Mouse (Mus musculus) bone marrow, adult 2 months (tissue): ENCODE results near the gene Eaf2.

Experiments
- CTCF ChIP-seq: fragments of 200-500 bp; IDR thresholded peaks from 2 replicates; pipeline ENCODE4 v1.5.1; 2011; ENCODE audit warnings: low read length, control low read depth; ENCODE audit not compliant: control insufficient read depth, insufficient read depth
- POLR2A ChIP-seq: fragments of 200-500 bp; IDR thresholded peaks from 2 replicates; pipeline ENCODE4 v1.6.1; 2011; ENCODE audit warnings: low read depth, mild to moderate bottlenecking, control low read depth, low read length, borderline replicate concordance; ENCODE audit not compliant: control insufficient read depth

- no peak for TF ChIP-seq CTCF
- TF ChIP-seq POLR2A = no peak
These were observed 57.9 kb downstream of the Eaf2 start for GRCm38 (mm10) chr16:36816916-36817315.
